Mouse (Mus musculus) limb, embryonic 11.5 days (tissue): ENCODE measurements around the gene Sppl3. TPM values are rescaled to one million over a fixed set of nuclear protein-coding genes. Genes with fewer than 3 reads are reported as not detected.

ENCODE experiments used
- ATAC-seq: fragments of 200-750 bp; cut with Nextera tagmentation; 2 replicates; pipeline ENCODE4 v1.8.0; 2017; ENCODE audit warnings: low read depth; ENCODE audit not compliant: insufficient number of reproducible peaks, low FRiP score, low TSS enrichment
- DNase-seq: peaks from one replicate; pipeline ENCODE4 v3.0.0-alpha.2; 2015; ENCODE audit warnings: low spot score
- H3K27ac ChIP-seq: fragments of 300-500 bp; sonication (generic); replicated peaks from 2 replicates; pipeline ENCODE4 v1.5.1; 2014; ENCODE audit warnings: low read depth, mild to moderate bottlenecking, low read length
- H3K27me3 ChIP-seq: fragments of 300-500 bp; sonication (generic); 2 replicates; pipeline ENCODE4 v1.6.1; 2014; ENCODE audit warnings: mild to moderate bottlenecking, low read length, mixed read lengths; ENCODE audit not compliant: control insufficient read depth, insufficient read depth
- H3K36me3 ChIP-seq: fragments of 300-500 bp; sonication (generic); 2 replicates; pipeline ENCODE4 v1.6.1; 2014; ENCODE audit warnings: mild to moderate bottlenecking, low read length, moderate library complexity, mixed read lengths; ENCODE audit not compliant: control insufficient read depth, insufficient read depth
- H3K4me1 ChIP-seq: fragments of 300-500 bp; sonication (generic); 2 replicates; pipeline ENCODE4 v1.6.1; 2014; ENCODE audit warnings: low read length, mixed read lengths; ENCODE audit not compliant: control insufficient read depth, insufficient read depth
- H3K4me2 ChIP-seq: fragments of 300-500 bp; sonication (generic); 2 replicates; pipeline ENCODE4 v1.6.1; 2014; ENCODE audit warnings: low read depth, mild to moderate bottlenecking, moderate library complexity; ENCODE audit not compliant: severe bottlenecking
- H3K4me3 ChIP-seq: fragments of 300-500 bp; sonication (generic); 2 replicates; pipeline ENCODE4 v1.5.1; 2014; ENCODE audit warnings: low read depth, low read length
- H3K9ac ChIP-seq: fragments of 300-500 bp; sonication (generic); 2 replicates; pipeline ENCODE4 v1.6.1; 2014; ENCODE audit warnings: mild to moderate bottlenecking, low read length
- H3K9me3 ChIP-seq: fragments of 300-500 bp; sonication (generic); 2 replicates; pipeline ENCODE4 v1.6.1; 2016; ENCODE audit warnings: low read length; ENCODE audit not compliant: control insufficient read depth
- WGBS: fragments of 180-500 bp; shearing (Covaris S2); extraction: QIAGEN DNeasy Blood & Tissue Kit; methylation state at CpG from one replicate; pipeline ENCODE4 v1.1.7; 2014; 5-methylcytosine and 5-hydroxymethylcytosine counted together
- polyA plus RNA-seq: library from polyadenylated mRNA; unstranded; fragments of >200 nt; fragmentation: Nextera tagmentation; extraction: Ambion mirVana; gene quantifications from 2 replicates; pipeline ENCODE4 v1.2.1, GENCODE M21; 2014

Sppl3 gene
- polyA plus RNA-seq, 1 experiment from 2014 or later = 30.9 TPM

DNA sequence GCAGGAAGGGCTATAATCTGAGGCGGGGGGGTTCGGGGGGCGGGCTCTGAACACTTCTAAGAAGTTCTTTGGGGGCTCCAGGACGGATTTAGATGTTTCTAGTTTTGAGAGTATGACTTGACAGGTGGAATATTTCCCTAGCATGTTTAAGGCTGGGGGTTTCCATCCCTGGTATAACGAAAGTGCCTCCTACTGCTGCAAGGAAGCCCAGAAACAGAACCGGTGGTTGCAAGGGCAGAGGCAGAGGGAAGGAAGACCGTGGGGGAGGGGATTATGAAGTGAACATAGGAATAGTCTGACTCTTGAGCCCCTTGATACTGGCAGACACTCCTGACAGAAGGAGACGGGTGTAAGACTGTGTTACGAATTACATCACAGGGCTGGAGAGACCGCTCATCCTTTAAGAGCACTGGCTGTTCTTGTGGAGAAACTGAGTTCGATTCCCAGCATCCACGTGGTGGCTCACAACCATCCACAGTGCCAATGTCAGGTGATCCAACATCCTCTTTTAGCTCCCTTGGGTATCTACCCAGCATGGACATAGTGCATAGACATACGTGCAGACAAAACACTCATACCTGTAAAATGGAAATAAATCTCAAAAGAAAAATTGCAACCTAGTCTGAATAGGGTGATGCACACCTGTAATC, 7.6 kb upstream of the Sppl3 start:
- ATAC-seq (no peak), DNase-seq (no peak)
- no peaks in the 10 kb centered on the region for H3K9me3 ChIP-seq
- WGBS = 83% methylated on average over 13 of the region's 13 CpGs
- no peak overlapping the region for H3K9ac ChIP-seq
- no peaks in the 10 kb centered on the region for H3K4me1 ChIP-seq
- H3K36me3 ChIP-seq = no peaks in the 10 kb centered on the region
- H3K4me3 ChIP-seq = no peak overlapping the region
- no peak overlapping the region for H3K27ac ChIP-seq
- H3K27me3 ChIP-seq = no peaks in the 10 kb centered on the region
- no peak overlapping the region for H3K4me2 ChIP-seq

DNA sequence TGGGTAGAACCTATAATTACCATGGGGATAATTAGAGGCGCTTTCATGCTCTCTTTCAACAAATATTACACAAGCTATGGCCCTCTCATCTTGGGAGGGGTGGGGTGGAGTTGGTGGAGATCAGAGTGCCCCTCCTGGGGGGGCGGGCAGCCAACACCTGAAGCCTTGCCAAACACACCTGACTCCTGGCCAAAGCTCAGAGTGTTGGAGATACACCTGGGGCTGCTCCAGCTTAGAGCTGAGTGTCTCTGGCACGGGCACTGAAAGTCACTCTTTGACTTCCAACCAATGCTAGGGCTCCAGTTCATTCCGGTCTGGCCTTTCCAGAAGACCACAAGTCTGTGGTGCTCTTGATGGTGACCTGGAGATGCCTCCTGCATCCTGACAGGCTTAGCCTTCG, 3.2 kb upstream of the Sppl3 start:
- 81% methylated on average over 5 of the region's 5 CpGs for WGBS
- H3K4me2 ChIP-seq = no peak overlapping the region
- no peaks in the 10 kb centered on the region for H3K9me3 ChIP-seq
- H3K27me3 ChIP-seq = no peaks in the 10 kb centered on the region
- no peak overlapping the region for H3K27ac ChIP-seq
- no peak overlapping the region for H3K9ac ChIP-seq
- no peak overlapping the region for H3K4me3 ChIP-seq
- peaks cover 7% of the 10 kb centered on the region for H3K4me1 ChIP-seq
- H3K36me3 ChIP-seq = no peaks in the 10 kb centered on the region
- ATAC-seq (no peak), DNase-seq (no peak)

DNA sequence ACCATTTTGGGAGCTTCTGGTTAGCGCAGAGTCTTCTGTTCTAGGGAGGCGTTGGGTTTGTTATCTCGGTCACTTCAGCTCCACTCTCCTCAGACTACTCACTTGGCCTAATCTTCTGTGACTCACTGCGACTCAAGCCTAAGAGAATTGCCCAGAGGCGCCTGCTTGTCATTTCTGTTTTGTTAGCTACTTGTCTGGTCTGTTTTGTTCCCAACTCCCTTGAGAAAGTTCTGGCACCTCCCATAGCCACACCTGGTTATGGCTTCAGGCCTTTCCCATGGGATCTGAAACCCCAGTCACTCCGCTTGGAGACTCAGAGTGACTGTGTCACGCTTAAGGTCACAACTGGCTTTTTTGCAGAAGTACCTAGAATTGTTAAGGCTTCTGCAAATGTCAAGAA, 2.6 kb upstream of the Sppl3 start:
- WGBS = 94% methylated on average over 7 of the region's 7 CpGs
- Histone ChIP-seq H3K27me3 (no peaks in the 10 kb centered on the region), H3K4me2 (no peak overlapping the region), H3K4me1 (peaks cover 12% of the 10 kb centered on the region), H3K9me3 (no peaks in the 10 kb centered on the region), H3K4me3 (no peak overlapping the region), H3K9ac (no peak overlapping the region), H3K36me3 (no peaks in the 10 kb centered on the region), H3K27ac (no peak overlapping the region)
- DNase-seq (no peak), ATAC-seq (no peak)

DNA sequence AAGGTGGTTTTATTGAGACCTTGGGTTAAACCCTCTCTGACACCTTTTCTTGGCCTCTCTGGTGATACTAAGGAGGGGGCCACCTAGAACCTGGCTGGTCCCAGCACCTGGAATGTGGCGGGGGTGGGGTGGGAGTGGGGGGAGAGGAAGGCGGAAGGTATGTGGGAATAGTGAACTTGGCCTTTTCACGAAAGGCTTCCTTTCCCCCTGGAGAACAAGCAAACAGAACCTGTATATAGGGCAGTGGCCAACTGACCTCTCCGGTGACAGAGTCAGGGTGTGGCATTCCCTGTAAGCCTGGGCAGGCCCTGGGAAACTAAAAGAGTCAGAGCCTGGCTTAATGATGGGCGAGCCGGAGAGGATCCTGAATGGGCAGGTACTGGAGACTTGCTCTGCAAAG, 1.8 kb upstream of the Sppl3 start:
- WGBS = 93% methylated on average over 6 of the region's 6 CpGs
- ATAC-seq = no peak

DNA sequence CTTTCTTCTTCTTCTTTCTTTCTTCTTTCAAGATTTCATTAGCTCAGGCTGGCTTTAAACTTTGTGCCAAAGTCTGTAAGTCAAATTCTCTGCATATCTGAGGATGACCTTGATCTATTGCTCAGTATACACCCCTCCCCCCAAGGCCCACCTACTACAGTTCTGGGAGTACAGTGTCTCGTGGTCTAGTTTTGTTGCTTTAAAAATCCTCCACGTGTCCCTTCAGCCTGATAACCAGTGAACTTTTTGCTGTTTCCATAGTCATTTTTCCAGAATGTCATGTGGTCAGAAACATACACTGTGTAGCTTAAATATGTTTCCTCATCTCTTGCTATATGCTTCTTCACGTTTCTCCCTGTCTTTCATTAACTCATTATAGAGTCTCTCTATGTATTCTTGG, 976 bp upstream of the Sppl3 start:
- no peaks in the 10 kb centered on the region for H3K36me3 ChIP-seq
- peak overlapping the region; percentile 57; the same call in 1 of the 2 replicates for H3K4me2 ChIP-seq
- DNase-seq (no peak), ATAC-seq (no peak)
- no peak overlapping the region for H3K9ac ChIP-seq
- H3K4me3 ChIP-seq = no peak overlapping the region
- WGBS = 58% methylated on average over 3 of the region's 3 CpGs
- peaks cover 14% of the 10 kb centered on the region for H3K4me1 ChIP-seq
- H3K27ac ChIP-seq = no peak overlapping the region
- no peaks in the 10 kb centered on the region for H3K27me3 ChIP-seq
- H3K9me3 ChIP-seq = no peaks in the 10 kb centered on the region

More for the DNA sequence above, 1.8 kb upstream of the Sppl3 start:
- H3K9me3 ChIP-seq = no peaks in the 10 kb centered on the region
- H3K27me3 ChIP-seq = no peaks in the 10 kb centered on the region
- no peaks in the 10 kb centered on the region for H3K36me3 ChIP-seq
- no peak overlapping the region for H3K4me3 ChIP-seq
- H3K27ac ChIP-seq = no peak overlapping the region
- H3K4me1 ChIP-seq = peaks cover 14% of the 10 kb centered on the region
- DNase-seq = no peak
- H3K9ac ChIP-seq = no peak overlapping the region
- no peak overlapping the region for H3K4me2 ChIP-seq

DNA sequence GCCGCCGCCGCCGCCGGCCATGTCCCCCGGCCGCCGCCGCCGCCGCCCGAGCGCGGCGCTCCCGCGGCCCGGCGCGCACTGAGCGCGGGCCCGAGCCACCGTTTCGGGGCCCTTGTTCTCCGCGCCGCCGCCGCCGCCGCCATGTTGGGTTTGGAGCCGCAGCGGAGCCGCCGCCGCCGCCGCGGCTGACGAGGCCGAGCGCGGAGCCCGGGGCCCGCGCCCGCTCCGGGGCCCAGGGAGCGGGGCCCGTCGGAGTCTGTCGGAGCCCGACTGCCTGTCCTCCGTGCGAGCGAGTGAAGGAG, 231 bp downstream of the Sppl3 start:
- ATAC-seq = peak; percentile 20; the same call in 1 of the 2 replicates
- Histone ChIP-seq H3K4me3 (peak overlapping the region; percentile 99), H3K36me3 (no peaks in the 10 kb centered on the region), H3K4me1 (peaks cover 14% of the 10 kb centered on the region), H3K4me2 (peak overlapping the region; percentile 94), H3K9ac (peak overlapping the region; percentile 98), H3K9me3 (no peaks in the 10 kb centered on the region), H3K27ac (peak overlapping the region; percentile 83), H3K27me3 (no peaks in the 10 kb centered on the region)
- 0% methylated on average over 50 of the region's 57 CpGs for WGBS
- no peak for DNase-seq

DNA sequence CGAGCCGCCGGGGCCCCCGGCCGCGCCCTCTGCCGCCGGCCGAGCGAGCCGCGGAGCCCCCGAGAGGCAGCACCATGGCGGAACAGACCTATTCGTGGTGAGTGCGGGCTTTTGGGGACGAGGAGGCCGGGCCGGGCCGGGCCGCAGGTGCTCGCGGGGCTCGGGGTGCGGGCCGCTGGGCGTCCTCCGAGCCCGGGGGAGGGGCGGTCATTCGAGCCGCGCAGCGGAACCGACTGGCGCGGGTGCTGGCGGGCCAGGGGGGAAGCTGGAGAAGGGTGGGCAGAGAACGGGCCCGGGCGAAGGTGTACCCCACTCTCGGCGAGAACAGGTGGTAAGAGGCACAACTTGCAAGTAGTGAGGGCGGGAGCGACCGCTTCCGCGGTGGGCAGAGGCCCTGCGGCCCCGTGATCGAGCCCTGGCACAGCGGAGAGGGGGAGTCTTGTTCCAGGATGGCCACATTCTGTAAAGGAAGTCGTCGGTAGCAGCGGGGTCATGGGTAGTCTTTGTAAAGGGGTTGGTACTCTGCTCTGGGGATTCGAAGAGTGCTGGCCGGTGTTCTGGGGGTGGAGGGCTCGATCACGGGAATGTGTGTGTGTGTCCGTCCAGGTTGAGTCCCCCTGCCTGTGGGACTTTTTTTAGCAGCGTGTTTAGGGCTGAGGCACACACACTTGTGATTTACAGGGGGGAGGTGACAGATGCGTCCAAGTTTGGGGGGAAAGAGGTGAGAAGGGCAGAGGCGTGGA, 753 bp downstream of the Sppl3 start:
- Histone ChIP-seq H3K4me3 (peak overlapping the region; percentile 99), H3K4me1 (peaks cover 14% of the 10 kb centered on the region), H3K27ac (peak overlapping the region; percentile 83), H3K9me3 (no peaks in the 10 kb centered on the region), H3K9ac (peak overlapping the region; percentile 98), H3K36me3 (no peaks in the 10 kb centered on the region), H3K4me2 (peak overlapping the region; percentile 94), H3K27me3 (no peaks in the 10 kb centered on the region)
- under 1% methylated on average over 63 of the region's 63 CpGs for WGBS
- DNase-seq (peak; percentile 61), ATAC-seq (0 out of 2 replicates have a peak, but pooled peaks have one; percentile 14)

DNA sequence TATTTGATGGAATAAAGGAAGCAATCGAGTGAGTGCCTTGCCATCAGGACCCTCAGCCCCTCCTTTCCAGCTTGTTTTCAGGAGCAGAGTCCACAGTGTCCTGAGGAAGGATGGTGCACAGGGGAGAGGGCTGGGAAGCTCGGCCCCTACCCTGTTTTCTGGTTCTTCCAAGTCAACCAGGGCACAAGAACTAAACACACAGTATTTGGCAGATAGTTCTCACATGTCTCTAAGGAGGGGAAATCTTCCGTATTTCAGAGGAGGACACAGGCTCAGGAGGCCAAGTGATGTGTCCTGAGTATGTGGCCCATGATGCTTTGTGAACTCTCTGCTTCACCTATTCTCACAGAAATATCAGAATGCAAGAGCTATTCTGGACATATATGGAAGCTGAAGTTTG, 2.5 kb downstream of the Sppl3 start:
- ATAC-seq = no peak
- H3K4me1 ChIP-seq = peaks cover 14% of the 10 kb centered on the region
- H3K4me2 ChIP-seq = peak overlapping the region; percentile 94; the same call in 1 of the 2 replicates
- no peaks in the 10 kb centered on the region for H3K27me3 ChIP-seq
- H3K4me3 ChIP-seq = 0 out of 2 replicates have a peak overlapping the region, but pooled peaks have one; percentile 3
- WGBS = 78% methylated on average over 3 of the region's 3 CpGs
- no peaks in the 10 kb centered on the region for H3K9me3 ChIP-seq
- DNase-seq = no peak
- no peak overlapping the region for H3K9ac ChIP-seq
- H3K27ac ChIP-seq = no peak overlapping the region
- H3K36me3 ChIP-seq = no peaks in the 10 kb centered on the region
